Comparison of ENCODE assay signal across 12 mouse cellular contexts in the genomic region with DNA sequence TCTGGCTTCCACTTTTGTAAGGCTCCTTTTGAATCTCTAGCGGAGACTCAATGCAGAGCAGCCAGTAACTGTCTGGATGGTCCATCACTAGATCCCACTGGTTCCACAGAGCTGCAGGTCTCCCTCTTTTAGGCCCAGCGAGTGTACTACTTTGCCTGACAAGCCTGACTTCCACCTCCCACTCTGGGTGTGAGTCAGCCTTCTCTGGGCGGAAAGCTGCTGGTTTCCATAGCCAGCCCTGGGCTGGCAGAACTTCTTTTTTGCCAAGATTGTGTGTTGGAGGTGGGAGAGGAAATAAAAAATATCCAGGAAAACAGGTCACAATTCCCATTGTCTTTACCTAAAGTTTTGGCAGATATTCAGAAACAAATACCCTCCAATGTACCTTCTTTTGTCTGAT. TPM values are rescaled to one million over a fixed set of nuclear protein-coding genes. Genes with fewer than 3 reads are reported as not detected.
DNase-seq lines count a peak whose midpoint lies in the region; ATAC-seq lines count a peak whose summit lies in the region.
"Had no signal": no experiment of that assay in that cellular context is flagged by ENCODE, and none has a peak within 500 bp of the region (broad histone marks: within the 10 kb centered on the region; RNA-seq: fewer than 3 reads in every experiment).

No protein-coding gene starts in this region.

- no peaks in the 10 kb centered on the region for H3K36me3 ChIP-seq in neural tube, embryonic 15.5 days
- H3K36me3 ChIP-seq: hindbrain, embryonic 12.5 days; limb, embryonic 13.5 days; midbrain, embryonic 10.5 days had no signal

- H3K9me3 ChIP-seq in neural tube, embryonic 15.5 days (replicated peaks) = no peaks in the 10 kb centered on the region
- H3K9me3 ChIP-seq: hindbrain, embryonic 12.5 days; limb, embryonic 13.5 days; midbrain, embryonic 10.5 days had no signal

- H3K27ac ChIP-seq in neural tube, embryonic 15.5 days (replicated peaks) = no peak overlapping the region
- H3K27ac ChIP-seq: hindbrain, embryonic 12.5 days; limb, embryonic 13.5 days; midbrain, embryonic 10.5 days had no signal

- H3K9ac ChIP-seq in neural tube, embryonic 15.5 days (replicated peaks) = no peak overlapping the region
- H3K9ac ChIP-seq: hindbrain, embryonic 12.5 days; limb, embryonic 13.5 days had no signal

- H3K4me1 ChIP-seq in neural tube, embryonic 15.5 days = no peaks in the 10 kb centered on the region
- H3K4me1 ChIP-seq: hindbrain, embryonic 12.5 days; limb, embryonic 13.5 days; midbrain, embryonic 10.5 days had no signal

- no peaks in the 10 kb centered on the region for H3K27me3 ChIP-seq in neural tube, embryonic 15.5 days (replicated peaks)
- H3K27me3 ChIP-seq: hindbrain, embryonic 12.5 days; limb, embryonic 13.5 days had no signal

- no peak overlapping the region for H3K4me3 ChIP-seq in neural tube, embryonic 15.5 days (replicated peaks)
- H3K4me3 ChIP-seq: hindbrain, embryonic 12.5 days; limb, embryonic 13.5 days; midbrain, embryonic 10.5 days had no signal

- peak; percentile 57 to 82 for DNase-seq in frontal cortex, adult 2 months (ENCODE audit: extremely low spot score in 1 of 2, low spot score in 1 of 2)
- no peak for DNase-seq in frontal cortex, postnatal 10 days (ENCODE audit: low spot score in 2 of 2)
- peak; percentile 58 to 79 for DNase-seq in left cerebral cortex, adult 18-20 months (ENCODE audit: low spot score in 2 of 2)
- no peak for DNase-seq in left cerebral cortex, postnatal 10 days (ENCODE audit: extremely low spot score in 1 of 2, low spot score in 2 of 2)
- peak; percentile 67 to 68 for DNase-seq in frontal cortex, postnatal 36 days (ENCODE audit: low spot score in 2 of 2)
- DNase-seq in left cerebral cortex, postnatal 36 days (ENCODE audit: low spot score in 2 of 2) = peak; percentile 63 to 64
- DNase-seq in urinary bladder, postnatal 14 days (ENCODE audit: low spot score) = no peak
- DNase-seq: cerebellum, postnatal 10 days had no signal

- no peak for ATAC-seq in neural tube, embryonic 15.5 days (ENCODE audit: low FRiP score)

- no peak overlapping the region for H3K4me2 ChIP-seq in neural tube, embryonic 15.5 days
- H3K4me2 ChIP-seq: hindbrain, embryonic 12.5 days; limb, embryonic 13.5 days had no signal

- intact Hi-C loops in left cerebral cortex, postnatal 10 days (cut with DNase I) = no loop called here
- intact Hi-C loops in left cerebral cortex, postnatal 36 days (cut with DNase I) = loop anchor here (2.0 kb wide), 1 partner anchor 73 kb away; no protein-coding TSS in a partner anchor

- 61% methylated on average over 3 of the region's 3 CpGs for WGBS in neural tube, embryonic 15.5 days

RNA-seq across cellular contexts. Expression of a gene that starts 17.9 kb away (rescaled TPM):
- polyA plus RNA-seq in frontal cortex, adult 2 months (2012; rRNA removed) = 10.9 and 13.1 TPM in 2 replicates
- total RNA-seq in left cerebral cortex, adult 18-20 months (2021) = 10 to 100 TPM; 18.2 to 18.9 TPM
- 10 to 100 TPM; 18.7 to 20.2 TPM for total RNA-seq in left cerebral cortex, postnatal 10 days (2021)
- 10 to 100 TPM; 12.5 to 16.9 TPM for total RNA-seq in left cerebral cortex, postnatal 36 days (2021)
- polyA plus RNA-seq in neural tube, embryonic 15.5 days (2015; fragmentation: Nextera tagmentation; extraction: Ambion mirVana) = 7.0 and 10.4 TPM in 2 replicates

RNA-seq across cellular contexts. Expression of a gene that starts 18.1 kb away (rescaled TPM):
- polyA plus RNA-seq in frontal cortex, adult 2 months (2012; rRNA removed) = 29.6 and 35.7 TPM in 2 replicates
- 10 to 100 TPM; 19.5 to 21.6 TPM for total RNA-seq in left cerebral cortex, adult 18-20 months (2021)
- total RNA-seq in left cerebral cortex, postnatal 10 days (2021) = 10 to 100 TPM; 25.9 to 28.5 TPM
- 10 to 100 TPM; 17.2 to 25.0 TPM for total RNA-seq in left cerebral cortex, postnatal 36 days (2021)
- polyA plus RNA-seq in neural tube, embryonic 15.5 days (2015; fragmentation: Nextera tagmentation; extraction: Ambion mirVana) = 13.7 and 14.8 TPM in 2 replicates

RNA-seq across cellular contexts. Expression of a gene that starts 41.8 kb away (rescaled TPM):
- polyA plus RNA-seq in frontal cortex, adult 2 months (2012; rRNA removed) = 26.0 and 26.2 TPM in 2 replicates
- 10 to 100 TPM; 22.5 to 28.9 TPM for total RNA-seq in left cerebral cortex, adult 18-20 months (2021)
- total RNA-seq in left cerebral cortex, postnatal 10 days (2021) = 10 to 100 TPM; 25.6 to 28.5 TPM
- total RNA-seq in left cerebral cortex, postnatal 36 days (2021) = 10 to 100 TPM; 23.0 to 25.8 TPM
- 43.0 and 49.1 TPM in 2 replicates for polyA plus RNA-seq in neural tube, embryonic 15.5 days (2015; fragmentation: Nextera tagmentation; extraction: Ambion mirVana)

Comparison
In these comparisons a context has a peak if more than half of its experiments do, and no peak if none do; other contexts are left out.
1. DNase-seq: peak in frontal cortex, adult 2 months (2 of 2), left cerebral cortex, adult 18-20 months (2 of 2), frontal cortex, postnatal 36 days (2 of 2) and left cerebral cortex, postnatal 36 days (2 of 2); none in frontal cortex, postnatal 10 days (0 of 2), left cerebral cortex, postnatal 10 days (0 of 2) and urinary bladder, postnatal 14 days (single experiment).